Mouse (Mus musculus): ENCODE measurements around the gene Als2cr12. TPM values are rescaled to one million over a fixed set of nuclear protein-coding genes. Genes with fewer than 3 reads are reported as not detected.
"Not testable (repeated sequence)": the region's sequence is repeated elsewhere in the genome, so short reads cannot be mapped to it uniquely, and the experiment has no call there.

Gene Als2cr12
- polyA plus RNA-seq, 1 experiment from 2014 or later: not detected

DNA sequence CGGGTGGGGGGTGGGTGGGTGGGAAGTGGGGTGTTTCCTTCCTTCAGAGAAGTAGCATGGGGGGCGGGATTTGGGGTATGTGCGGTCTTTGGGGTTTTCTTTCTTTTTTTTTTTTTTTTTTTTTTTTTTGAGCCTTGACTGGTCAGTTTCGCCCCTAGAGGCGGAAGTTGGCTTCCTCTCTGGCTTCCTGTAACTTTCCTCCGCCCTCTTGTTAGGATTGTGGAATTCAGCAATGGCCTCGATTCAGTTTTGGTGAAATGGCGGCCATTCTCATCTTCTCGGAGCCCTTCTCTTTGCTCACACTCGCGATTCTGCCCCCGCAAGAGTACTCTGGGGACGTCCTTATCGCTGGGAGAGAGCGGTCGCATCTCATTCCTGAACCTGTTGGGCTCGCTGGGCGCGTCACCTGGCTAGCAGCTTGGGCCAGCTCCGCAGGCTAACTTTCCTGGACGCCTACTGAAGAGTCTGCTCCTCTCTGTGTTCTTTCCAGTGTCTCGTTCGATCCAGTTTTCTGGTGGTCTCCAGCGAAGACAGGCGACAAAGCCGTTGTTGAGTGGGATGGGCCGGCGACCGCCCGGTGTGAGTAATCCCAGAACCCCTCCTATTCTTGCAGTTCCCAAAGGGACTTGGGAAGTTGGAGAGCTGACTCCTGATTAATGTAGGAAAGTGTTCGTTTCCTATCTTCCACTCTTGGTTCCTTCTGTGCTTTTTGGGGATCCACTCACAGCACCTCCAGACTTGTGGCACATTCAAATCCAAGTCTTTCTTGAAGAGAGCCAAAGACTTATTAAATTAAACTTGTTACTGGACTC is 17.5 kb upstream of the Als2cr12 start:
- H3K4me3 ChIP-seq (ENCODE audit: low read depth, low read length): peak overlapping the region; percentile 53
- no peaks in the 10 kb centered on the region for H3K9me3 ChIP-seq (ENCODE audit: low read depth, low read length)
- peaks cover 33% of the 10 kb centered on the region for H3K36me3 ChIP-seq (ENCODE audit: insufficient read depth)
- DNase-seq (peak; percentile 90), ATAC-seq (ENCODE audit: insufficient read depth) (peak; percentile 26)
- 0 out of 2 replicates have a peak, but pooled peaks cover 5% of the 10 kb centered on the region for H3K4me1 ChIP-seq (ENCODE audit: insufficient read depth)
- peak overlapping the region; percentile 75 for H3K4me2 ChIP-seq
- H3K9ac ChIP-seq: peak overlapping the region; percentile 63
- WGBS: 3% methylated on average over 31 of the region's 31 CpGs
- peak overlapping the region; percentile 92 for H3K27ac ChIP-seq (ENCODE audit: low read depth)
- H3K27me3 ChIP-seq (ENCODE audit: insufficient read depth, low read length): no peaks in the 10 kb centered on the region
- peak; percentile 32; the same call in 1 of the 2 replicates for TF ChIP-seq CTCF (IDR thresholded peaks at IDR 0.05; ENCODE audit: low read depth)

DNA sequence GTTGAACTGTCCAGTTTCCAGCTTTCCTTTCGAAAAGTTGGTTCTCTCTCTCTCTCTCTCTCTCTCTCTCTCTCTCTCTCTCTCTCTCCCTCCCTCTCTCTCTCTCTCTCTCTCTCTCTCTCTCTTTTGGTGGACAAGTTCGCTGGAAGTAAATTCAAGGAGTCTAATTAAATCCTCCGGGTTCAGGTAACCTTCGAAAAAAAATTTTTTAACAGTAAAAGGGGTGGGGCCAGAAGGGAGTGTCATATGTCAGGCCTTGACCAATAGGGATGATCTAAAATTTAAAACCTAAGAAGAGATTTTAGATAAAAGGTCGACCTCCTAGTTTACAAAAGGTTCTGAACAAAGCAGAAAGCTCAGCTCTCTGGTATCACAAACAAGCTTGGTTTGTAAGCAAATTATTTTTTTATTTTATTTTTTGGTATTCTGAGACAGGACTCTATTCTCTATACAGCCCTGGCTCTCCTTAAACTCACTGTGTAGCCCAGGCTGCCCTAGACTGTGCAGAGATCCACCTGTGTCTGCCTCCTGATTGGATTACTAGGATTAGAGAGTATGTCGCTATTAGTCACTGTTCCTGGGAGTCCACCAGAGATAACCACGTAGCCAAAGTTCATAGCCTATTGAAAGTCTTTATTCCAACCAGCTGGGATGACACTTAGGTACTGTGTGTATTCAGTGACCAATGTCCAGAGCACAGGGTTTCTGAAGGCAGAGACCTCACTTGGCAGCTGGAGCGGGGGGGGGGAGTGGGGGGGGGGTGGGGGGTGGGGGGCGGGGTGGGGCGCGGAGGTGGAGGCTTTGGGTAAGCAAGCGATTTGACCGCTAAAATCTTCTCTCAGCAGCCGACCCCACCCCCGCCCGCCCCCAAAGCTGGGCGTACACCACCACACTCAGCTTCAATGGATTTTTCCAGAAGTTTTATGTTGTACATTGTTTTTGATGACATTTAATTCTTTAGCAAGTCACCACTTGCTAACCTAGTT is 16.6 kb upstream of the Als2cr12 start:
- H3K27me3 ChIP-seq (ENCODE audit: insufficient read depth, low read length): no peaks in the 10 kb centered on the region
- peak; percentile 82 for DNase-seq
- H3K9me3 ChIP-seq (ENCODE audit: low read depth, low read length): no peaks in the 10 kb centered on the region
- H3K27ac ChIP-seq (ENCODE audit: low read depth): peak overlapping the region; percentile 100
- H3K4me2 ChIP-seq: peak overlapping the region; percentile 75
- 0 out of 2 replicates have a peak, but pooled peaks cover 5% of the 10 kb centered on the region for H3K4me1 ChIP-seq (ENCODE audit: insufficient read depth)
- 2% methylated on average over 16 of the region's 17 CpGs for WGBS
- H3K9ac ChIP-seq: peak overlapping the region; percentile 88
- H3K4me3 ChIP-seq (ENCODE audit: low read depth, low read length): peak overlapping the region; percentile 53
- TF ChIP-seq CTCF (IDR thresholded peaks at IDR 0.05; ENCODE audit: low read depth): no peak
- H3K36me3 ChIP-seq (ENCODE audit: insufficient read depth): peaks cover 26% of the 10 kb centered on the region
- ATAC-seq (ENCODE audit: insufficient read depth): peak; percentile 81

DNA sequence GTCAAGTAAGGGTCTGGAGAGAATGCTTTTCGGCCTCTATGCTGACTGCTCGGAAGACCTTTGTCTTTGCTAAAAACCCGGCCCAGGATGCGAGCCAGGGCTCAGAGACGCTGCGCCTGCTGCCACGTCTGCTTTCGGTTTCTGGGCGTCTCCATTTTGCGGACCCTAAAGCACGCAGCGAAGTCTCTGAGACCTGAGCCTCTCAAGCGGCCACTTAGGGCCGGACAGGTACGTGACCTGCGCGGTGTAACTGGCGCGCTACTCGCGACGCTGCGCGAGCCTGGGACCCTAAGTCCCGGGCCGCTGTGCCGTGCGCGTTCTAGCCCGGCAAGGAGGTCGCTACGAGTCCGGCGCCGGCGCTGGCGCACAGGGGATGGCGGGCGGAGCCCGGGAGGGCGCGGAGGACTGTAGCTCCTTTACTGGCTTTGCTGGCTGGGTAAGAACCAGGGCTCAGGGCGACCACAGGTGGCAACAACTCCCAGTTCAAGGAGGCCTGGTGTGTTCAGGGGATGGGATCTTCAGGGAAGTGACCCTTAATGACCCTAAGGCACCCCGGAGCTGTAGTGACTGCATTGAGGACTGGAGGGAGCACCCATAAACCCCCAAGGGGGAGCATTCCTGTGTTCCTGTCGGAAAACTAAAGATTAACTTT is 15.7 kb upstream of the Als2cr12 start, which contains the start of gene Cflar:
Cflar (plus strand) TSS at position 144 of the 652 bp plus-strand sequence.
- peak within 1 kb of the TSS; percentile 75 for H3K4me2 ChIP-seq
- under 1% methylated on average over 45 of the region's 45 CpGs for WGBS
- H3K4me1 ChIP-seq (ENCODE audit: insufficient read depth): 0 out of 2 replicates have a peak, but pooled peaks cover 5% of the 10 kb centered on the region
- peak within 1 kb of the TSS; percentile 53 for H3K4me3 ChIP-seq (ENCODE audit: low read depth, low read length)
- peaks cover 19% of the 10 kb centered on the region for H3K36me3 ChIP-seq (ENCODE audit: insufficient read depth)
- ATAC-seq (ENCODE audit: insufficient read depth) (peak; percentile 78), DNase-seq (peak; percentile 88)
- H3K9me3 ChIP-seq (ENCODE audit: low read depth, low read length): no peaks in the 10 kb centered on the region
- H3K27ac ChIP-seq (ENCODE audit: low read depth): peak within 1 kb of the TSS; percentile 100
- peak within 1 kb of the TSS; percentile 88 for H3K9ac ChIP-seq
- no peak for TF ChIP-seq CTCF (IDR thresholded peaks at IDR 0.05; ENCODE audit: low read depth)
- H3K27me3 ChIP-seq (ENCODE audit: insufficient read depth, low read length): no peaks in the 10 kb centered on the region

DNA sequence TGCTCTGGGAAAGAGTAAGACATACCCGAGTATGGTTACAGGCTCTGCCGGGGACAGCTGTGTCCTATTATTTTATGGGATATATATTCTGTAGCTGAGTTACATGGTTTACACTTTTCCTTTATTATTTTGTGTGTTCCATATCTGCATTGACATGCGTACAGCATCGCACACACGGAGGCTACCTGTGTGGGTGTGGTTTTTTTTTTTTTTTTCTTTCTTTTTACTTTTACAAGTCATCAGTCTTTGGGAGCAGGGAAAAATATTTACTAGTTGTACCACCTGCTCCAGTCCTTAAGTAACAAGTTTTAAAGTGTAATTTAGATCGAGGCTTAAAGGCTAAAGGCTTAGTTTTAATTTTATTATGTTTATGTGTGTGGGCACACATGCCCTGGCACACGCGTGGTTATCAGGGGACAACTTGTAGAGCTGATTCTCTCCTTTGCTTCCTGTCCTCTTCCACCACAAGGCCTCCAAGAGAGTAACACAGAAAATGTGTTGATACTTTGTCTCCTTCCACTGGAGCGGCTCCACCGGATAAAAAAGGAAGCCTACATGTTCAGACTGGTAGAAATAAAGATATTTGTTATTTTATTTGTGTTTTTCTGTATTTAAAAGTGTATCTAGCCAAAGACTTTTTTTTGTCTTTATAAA is 15.0 kb upstream of the Als2cr12 start:
- Histone ChIP-seq H3K27ac (ENCODE audit: low read depth) (peak overlapping the region; percentile 100), H3K36me3 (ENCODE audit: insufficient read depth) (peaks cover 16% of the 10 kb centered on the region), H3K4me2 (peak overlapping the region; percentile 75), H3K9ac (peak overlapping the region; percentile 88), H3K9me3 (ENCODE audit: low read depth, low read length) (no peaks in the 10 kb centered on the region), H3K4me3 (ENCODE audit: low read depth, low read length) (peak overlapping the region; percentile 53), H3K27me3 (ENCODE audit: insufficient read depth, low read length) (no peaks in the 10 kb centered on the region), H3K4me1 (ENCODE audit: insufficient read depth) (0 out of 2 replicates have a peak, but pooled peaks cover 5% of the 10 kb centered on the region)
- ATAC-seq (ENCODE audit: insufficient read depth) (no peak), DNase-seq (peak; percentile 17)
- no peak for TF ChIP-seq CTCF (IDR thresholded peaks at IDR 0.05; ENCODE audit: low read depth)
- WGBS: 43% methylated on average over 10 of the region's 10 CpGs

DNA sequence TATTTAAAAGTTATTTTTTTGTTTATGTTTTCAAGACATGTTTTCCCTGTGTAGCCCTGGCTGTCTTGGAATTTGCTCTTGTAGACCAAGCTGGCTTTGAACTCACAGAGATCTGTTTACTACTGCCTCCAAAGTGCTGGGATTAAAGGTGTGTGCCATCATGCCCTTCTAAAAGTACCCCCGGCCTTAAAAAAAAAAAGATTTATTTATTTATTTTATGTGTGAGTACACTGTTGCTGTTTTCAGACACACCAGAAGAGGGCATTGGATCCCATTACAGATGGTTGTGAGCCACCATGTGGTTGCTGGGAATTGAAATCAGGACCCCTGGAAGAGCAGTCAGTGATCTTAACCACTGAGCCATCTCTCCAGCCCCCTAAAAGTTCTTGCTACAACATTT is 14.3 kb upstream of the Als2cr12 start:
- H3K27me3 ChIP-seq (ENCODE audit: insufficient read depth, low read length); H3K4me1 ChIP-seq (ENCODE audit: insufficient read depth); H3K9me3 ChIP-seq (ENCODE audit: low read depth, low read length); H3K27ac ChIP-seq (ENCODE audit: low read depth); DNase-seq; H3K36me3 ChIP-seq (ENCODE audit: insufficient read depth); H3K4me3 ChIP-seq (ENCODE audit: low read depth, low read length); ATAC-seq (ENCODE audit: insufficient read depth); H3K4me2 ChIP-seq; H3K9ac ChIP-seq: not testable (repeated sequence)
- WGBS: 78% methylated on average over 1 of the region's 1 CpGs

DNA sequence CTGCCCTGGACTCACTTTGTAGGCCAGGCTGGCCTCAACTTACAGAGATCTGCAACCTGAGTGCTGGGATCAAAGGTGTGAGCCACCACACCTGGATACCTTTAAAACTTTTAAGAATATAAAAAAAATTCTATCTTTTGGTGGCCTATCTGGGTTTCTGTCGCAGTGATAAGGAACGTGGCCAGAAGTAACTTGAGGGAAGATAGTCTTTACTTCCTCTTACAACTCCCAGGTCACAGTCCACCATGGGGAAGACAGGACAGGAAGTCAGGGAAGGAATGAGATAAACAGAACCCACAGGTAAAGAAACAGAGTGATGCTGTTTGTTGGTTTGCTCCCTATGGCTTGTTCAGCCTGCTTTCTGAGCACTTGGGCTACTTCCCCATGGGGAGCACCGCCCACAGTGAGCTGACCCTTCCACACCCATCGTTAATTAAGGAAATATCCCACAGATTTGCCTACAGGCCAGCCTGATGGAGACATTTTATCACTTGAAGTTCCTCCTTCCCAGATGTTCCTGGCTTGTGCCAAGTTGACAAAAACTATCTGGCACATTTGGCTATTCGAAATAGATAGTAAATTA is 4.9 kb upstream of the Als2cr12 start:
- not testable (repeated sequence) for H3K4me1 ChIP-seq (ENCODE audit: insufficient read depth); H3K9ac ChIP-seq; H3K4me2 ChIP-seq; H3K4me3 ChIP-seq (ENCODE audit: low read depth, low read length); H3K27ac ChIP-seq (ENCODE audit: low read depth); ATAC-seq (ENCODE audit: insufficient read depth); H3K27me3 ChIP-seq (ENCODE audit: insufficient read depth, low read length); H3K36me3 ChIP-seq (ENCODE audit: insufficient read depth); H3K9me3 ChIP-seq (ENCODE audit: low read depth, low read length); DNase-seq
- WGBS: 67% methylated on average over 4 of the region's 5 CpGs
